Mouse (Mus musculus) ES-Bruce4 (cell line): ENCODE measurements around the gene Pank4. TPM values are rescaled to one million over a fixed set of nuclear protein-coding genes. Genes with fewer than 3 reads are reported as not detected.

Experiments
- H3K27ac ChIP-seq: 2 replicates; pipeline ENCODE4 v1.5.1; 2012; ENCODE audit warnings: low read length, inconsistent platforms; ENCODE audit not compliant: insufficient read depth
- H3K27me3 ChIP-seq: 2 replicates; pipeline ENCODE4 v1.6.1; 2012; ENCODE audit warnings: mild to moderate bottlenecking, low read length, inconsistent platforms; ENCODE audit not compliant: control insufficient read depth, poor library complexity, insufficient read depth, severe bottlenecking
- H3K36me3 ChIP-seq: 2 replicates; pipeline ENCODE4 v1.6.1; 2012; ENCODE audit warnings: inconsistent platforms, mild to moderate bottlenecking, low read length, moderate library complexity; ENCODE audit not compliant: control insufficient read depth, poor library complexity, insufficient read depth, severe bottlenecking
- H3K4me1 ChIP-seq: one replicate; pipeline ENCODE4 v1.8.1; 2011; ENCODE audit warnings: low read length; ENCODE audit not compliant: control insufficient read depth, insufficient read depth
- H3K4me3 ChIP-seq: 2 replicates; pipeline ENCODE4 v1.5.1; 2011; ENCODE audit warnings: low read depth, mild to moderate bottlenecking, low read length
- H3K9ac ChIP-seq: 2 replicates; pipeline ENCODE4 v1.6.1; 2012; ENCODE audit warnings: low read depth, mild to moderate bottlenecking, inconsistent platforms; ENCODE audit not compliant: poor library complexity, severe bottlenecking
- H3K9me3 ChIP-seq: replicated peaks from 2 replicates; pipeline ENCODE4 v1.6.1; 2012; ENCODE audit warnings: mild to moderate bottlenecking, low read length, inconsistent platforms; ENCODE audit not compliant: control insufficient read depth, poor library complexity, insufficient read depth, severe bottlenecking
- CTCF ChIP-seq: IDR thresholded peaks from one replicate; pipeline ENCODE4 v1.8.1; 2011; ENCODE audit warnings: low read depth, low read length
- EP300 ChIP-seq: IDR thresholded peaks from 2 replicates; pipeline ENCODE4 v1.6.1; 2011; ENCODE audit warnings: low read depth, low read length; ENCODE audit not compliant: insufficient read depth
- POLR2A ChIP-seq: IDR thresholded peaks from one replicate; pipeline ENCODE4 v1.8.1; 2011; ENCODE audit warnings: low read length; ENCODE audit not compliant: insufficient read depth
- polyA plus RNA-seq: library from polyadenylated mRNA; stranded (reverse); fragments of >200 nt; gene quantifications from 2 replicates; pipeline ENCODE4 v1.2.4, GENCODE M21; 2011; ENCODE audit warnings: low read depth; ENCODE audit not compliant: missing spikeins, insufficient read depth, insufficient read length

Pank4 gene
- polyA plus RNA-seq, 1 experiment: 21.5 TPM

GRCm38 (mm10) chr4:154996572-154997154, 32.7 kb downstream of the Pank4 start:
- Histone ChIP-seq H3K27ac (no peak overlapping the region), H3K4me1 (peaks cover 2% of the 10 kb centered on the region), H3K9me3 (no peaks in the 10 kb centered on the region), H3K9ac (no peak overlapping the region), H3K36me3 (no peaks in the 10 kb centered on the region), H3K4me3 (no peak overlapping the region), H3K27me3 (no peaks in the 10 kb centered on the region)
- no peak for TF ChIP-seq CTCF
- no peak for TF ChIP-seq POLR2A
- TF ChIP-seq EP300: no peak

GRCm38 (mm10) chr4:154999379-154999778, 35.5 kb downstream of the Pank4 start:
- Histone ChIP-seq H3K27ac (no peak overlapping the region), H3K9ac (no peak overlapping the region)
- TF ChIP-seq EP300 (no peak), CTCF (no peak), POLR2A (no peak)

GRCm38 (mm10) chr4:155005278-155005677, 41.4 kb downstream of the Pank4 start:
- Histone ChIP-seq H3K27me3 (no peaks in the 10 kb centered on the region), H3K36me3 (no peaks in the 10 kb centered on the region), H3K9ac (no peak overlapping the region), H3K27ac (no peak overlapping the region), H3K4me3 (no peak overlapping the region), H3K4me1 (peaks cover 1% of the 10 kb centered on the region), H3K9me3 (no peaks in the 10 kb centered on the region)
- TF ChIP-seq EP300 (no peak), POLR2A (no peak), CTCF (no peak)

More at GRCm38 (mm10) chr4:154999379-154999778, 35.5 kb downstream of the Pank4 start:
- Histone ChIP-seq H3K4me1 (peaks cover 2% of the 10 kb centered on the region), H3K27me3 (no peaks in the 10 kb centered on the region), H3K36me3 (no peaks in the 10 kb centered on the region), H3K9me3 (no peaks in the 10 kb centered on the region), H3K4me3 (no peak overlapping the region)

- Histone ChIP-seq H3K27ac (no peak overlapping the region), H3K4me3 (no peak overlapping the region)
- TF ChIP-seq EP300 (no peak), CTCF (no peak), POLR2A (no peak)
Measured at GRCm38 (mm10) chr4:155006296-155006695, 42.4 kb downstream of the Pank4 start.

GRCm38 (mm10) chr4:155007641-155008040, 43.7 kb downstream of the Pank4 start:
- Histone ChIP-seq H3K4me1 (no peaks in the 10 kb centered on the region), H3K27ac (no peak overlapping the region), H3K4me3 (no peak overlapping the region), H3K9ac (no peak overlapping the region), H3K36me3 (no peaks in the 10 kb centered on the region), H3K9me3 (no peaks in the 10 kb centered on the region), H3K27me3 (no peaks in the 10 kb centered on the region)
- no peak for TF ChIP-seq EP300
- TF ChIP-seq CTCF: no peak
- TF ChIP-seq POLR2A: no peak

More at GRCm38 (mm10) chr4:155006296-155006695, 42.4 kb downstream of the Pank4 start:
- Histone ChIP-seq H3K36me3 (no peaks in the 10 kb centered on the region), H3K9me3 (no peaks in the 10 kb centered on the region), H3K9ac (no peak overlapping the region), H3K27me3 (no peaks in the 10 kb centered on the region), H3K4me1 (no peaks in the 10 kb centered on the region)

- Histone ChIP-seq H3K4me3 (no peak overlapping the region), H3K4me1 (no peaks in the 10 kb centered on the region), H3K9ac (no peak overlapping the region), H3K36me3 (no peaks in the 10 kb centered on the region), H3K27me3 (no peaks in the 10 kb centered on the region), H3K27ac (no peak overlapping the region), H3K9me3 (no peaks in the 10 kb centered on the region)
- TF ChIP-seq POLR2A (no peak), EP300 (no peak), CTCF (no peak)
Measured at GRCm38 (mm10) chr4:155008075-155008474, 44.2 kb downstream of the Pank4 start.
